Mouse (Mus musculus): Measurements from ENCODE around the gene Gpr137c.

Gene Gpr137c

GRCm38 (mm10) chr14:45219281-45220089 is at the start of gene Gpr137c:
TSS of gene Gpr137c (plus strand) at chr14:45219717.
- in situ Hi-C loops (cut with MboI; ENCODE audit: low pct_unique_long_range_greater_than_20kb in 1 of 2, low sequenced_read_pairs in 2 of 2, unreplicated experiment in 1 of 2) = no loop called here

- in situ Hi-C loops (cut with MboI; ENCODE audit: low pct_unique_long_range_greater_than_20kb in 1 of 2, low sequenced_read_pairs in 2 of 2, unreplicated experiment in 1 of 2) = no loop called here
These were observed 47.3 kb upstream of the Gpr137c start for GRCm38 (mm10) chr14:45172260-45172659.

GRCm38 (mm10) chr14:45175012-45175740 is 44.3 kb upstream of the Gpr137c start:
- in situ Hi-C loops (cut with MboI; ENCODE audit: low pct_unique_long_range_greater_than_20kb in 1 of 2, low sequenced_read_pairs in 2 of 2, unreplicated experiment in 1 of 2) = no loop called here

GRCm38 (mm10) chr14:45179186-45179585 is 40.3 kb upstream of the Gpr137c start:
- in situ Hi-C loops (cut with MboI; ENCODE audit: low pct_unique_long_range_greater_than_20kb in 1 of 2, low sequenced_read_pairs in 2 of 2, unreplicated experiment in 1 of 2) = no loop called here

DNA sequence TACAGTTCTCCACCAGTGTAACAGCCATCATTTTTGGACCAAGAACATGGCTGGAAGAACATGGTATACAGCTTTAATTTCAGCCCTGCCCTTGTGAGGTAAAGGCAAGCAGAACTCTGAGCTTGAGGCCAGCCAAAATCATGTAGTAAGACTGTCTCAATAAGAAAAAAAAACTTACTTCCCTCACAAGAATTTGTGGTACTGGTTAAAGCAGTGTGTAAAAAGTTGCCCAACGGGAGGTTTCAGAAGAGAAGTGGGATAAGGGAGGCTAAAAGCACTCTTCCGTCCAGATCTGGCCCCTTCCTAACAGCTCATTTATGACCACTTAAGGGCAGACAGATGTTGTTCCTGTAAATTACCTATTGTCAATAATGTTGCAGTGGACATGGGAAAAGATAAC is 39.9 kb upstream of the Gpr137c start:
- in situ Hi-C loops (cut with MboI; ENCODE audit: low pct_unique_long_range_greater_than_20kb in 1 of 2, low sequenced_read_pairs in 2 of 2, unreplicated experiment in 1 of 2) = no loop called here

DNA sequence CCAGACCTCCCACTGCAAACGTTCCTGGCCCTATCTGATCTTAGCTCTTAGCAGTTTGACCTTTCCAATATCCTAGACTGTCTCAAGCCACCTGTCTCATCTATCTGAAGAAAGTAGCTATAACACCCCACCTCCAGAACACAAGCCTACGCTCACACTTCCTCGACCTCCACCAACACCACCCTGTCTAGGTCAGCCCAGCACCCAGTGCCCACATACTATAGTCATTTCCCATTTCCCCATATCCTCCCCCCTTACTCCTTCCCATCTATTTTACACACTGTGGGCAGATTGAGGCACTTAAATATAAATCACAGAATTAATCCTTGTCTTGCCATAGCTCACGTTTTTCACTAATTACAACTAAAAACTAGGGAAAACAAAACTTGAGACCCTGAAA is 37.9 kb upstream of the Gpr137c start:
- in situ Hi-C loops (cut with MboI; ENCODE audit: low pct_unique_long_range_greater_than_20kb in 1 of 2, low sequenced_read_pairs in 2 of 2, unreplicated experiment in 1 of 2) = no loop called here

DNA sequence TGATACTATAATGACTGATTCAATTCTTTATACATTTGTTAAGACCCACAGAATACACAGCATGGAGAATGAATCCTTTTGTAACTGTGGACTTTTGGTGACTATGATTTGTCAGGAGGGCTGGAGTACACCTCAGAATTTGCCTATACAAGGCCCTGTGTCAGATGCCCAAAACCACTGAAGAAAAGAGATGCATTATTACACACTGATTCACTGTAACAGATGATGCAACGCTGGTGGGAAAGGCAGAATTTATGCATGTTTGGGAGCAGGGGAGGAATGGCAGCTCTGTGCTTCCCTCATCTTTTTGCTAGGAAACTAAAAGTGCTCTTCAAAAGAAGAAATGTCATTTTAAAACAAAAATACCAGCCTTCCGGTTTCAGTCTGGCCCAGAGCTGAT is 28.5 kb upstream of the Gpr137c start:
- in situ Hi-C loops (cut with MboI; ENCODE audit: low pct_unique_long_range_greater_than_20kb in 1 of 2, low sequenced_read_pairs in 2 of 2, unreplicated experiment in 1 of 2) = no loop called here

DNA sequence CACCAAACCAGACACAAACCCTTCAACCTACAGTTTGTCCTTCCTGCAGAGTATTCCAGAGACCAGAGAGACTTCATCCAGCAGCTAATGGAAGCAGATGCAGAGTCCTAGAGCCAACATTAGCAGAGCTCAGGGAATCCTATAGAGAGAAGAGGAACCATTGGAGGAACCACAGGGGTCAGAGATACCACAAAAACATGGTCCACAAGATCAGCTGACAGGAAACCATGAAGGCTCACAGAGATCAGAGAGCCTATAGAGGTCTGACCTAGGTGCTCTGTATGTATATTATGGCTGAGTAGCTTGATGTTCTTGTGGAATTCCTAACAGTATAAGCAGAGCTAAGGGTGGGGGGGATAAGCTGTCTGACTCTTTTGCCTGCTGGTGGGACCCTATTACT is 18.9 kb upstream of the Gpr137c start:
- in situ Hi-C loops (cut with MboI; ENCODE audit: low pct_unique_long_range_greater_than_20kb in 1 of 2, low sequenced_read_pairs in 2 of 2, unreplicated experiment in 1 of 2) = no loop called here

- in situ Hi-C loops (cut with MboI; ENCODE audit: low pct_unique_long_range_greater_than_20kb in 1 of 2, low sequenced_read_pairs in 2 of 2, unreplicated experiment in 1 of 2) = no loop called here
These were observed 8.8 kb upstream of the Gpr137c start for GRCm38 (mm10) chr14:45210683-45211082.

DNA sequence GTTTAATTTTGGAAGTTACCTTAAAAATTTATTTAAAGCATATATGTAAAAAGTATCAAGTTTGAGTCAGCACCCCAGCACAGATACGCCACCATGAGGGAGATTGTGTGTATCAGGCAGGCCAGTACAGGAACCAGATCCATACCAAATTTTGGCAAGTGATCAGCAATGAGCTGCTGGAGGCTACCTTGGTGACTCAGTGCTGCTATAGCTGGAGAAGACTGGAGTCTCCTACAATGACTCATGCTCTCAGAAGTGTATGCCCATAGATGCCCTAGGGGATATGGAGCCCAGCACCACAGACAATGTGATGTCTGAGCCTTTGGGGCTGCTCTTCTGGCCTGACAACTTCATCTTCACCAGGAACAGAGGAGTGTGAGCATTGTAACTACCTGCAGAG is 8.1 kb upstream of the Gpr137c start:
- in situ Hi-C loops (cut with MboI; ENCODE audit: low pct_unique_long_range_greater_than_20kb in 1 of 2, low sequenced_read_pairs in 2 of 2, unreplicated experiment in 1 of 2) = no loop called here

- in situ Hi-C loops (cut with MboI; ENCODE audit: low pct_unique_long_range_greater_than_20kb in 1 of 2, low sequenced_read_pairs in 2 of 2, unreplicated experiment in 1 of 2) = no loop called here
These were observed 2.7 kb upstream of the Gpr137c start for GRCm38 (mm10) chr14:45216711-45217340.

GRCm38 (mm10) chr14:45217693-45218092 is 1.8 kb upstream of the Gpr137c start:
- in situ Hi-C loops (cut with MboI; ENCODE audit: low pct_unique_long_range_greater_than_20kb in 1 of 2, low sequenced_read_pairs in 2 of 2, unreplicated experiment in 1 of 2) = no loop called here

GRCm38 (mm10) chr14:45220090-45220956 is 806 bp downstream of the Gpr137c start, which contains the start of gene Txndc16:
TSS of gene Txndc16 (minus strand) at chr14:45220328.
- in situ Hi-C loops (cut with MboI; ENCODE audit: low pct_unique_long_range_greater_than_20kb in 1 of 2, low sequenced_read_pairs in 2 of 2, unreplicated experiment in 1 of 2) = no loop called here

DNA sequence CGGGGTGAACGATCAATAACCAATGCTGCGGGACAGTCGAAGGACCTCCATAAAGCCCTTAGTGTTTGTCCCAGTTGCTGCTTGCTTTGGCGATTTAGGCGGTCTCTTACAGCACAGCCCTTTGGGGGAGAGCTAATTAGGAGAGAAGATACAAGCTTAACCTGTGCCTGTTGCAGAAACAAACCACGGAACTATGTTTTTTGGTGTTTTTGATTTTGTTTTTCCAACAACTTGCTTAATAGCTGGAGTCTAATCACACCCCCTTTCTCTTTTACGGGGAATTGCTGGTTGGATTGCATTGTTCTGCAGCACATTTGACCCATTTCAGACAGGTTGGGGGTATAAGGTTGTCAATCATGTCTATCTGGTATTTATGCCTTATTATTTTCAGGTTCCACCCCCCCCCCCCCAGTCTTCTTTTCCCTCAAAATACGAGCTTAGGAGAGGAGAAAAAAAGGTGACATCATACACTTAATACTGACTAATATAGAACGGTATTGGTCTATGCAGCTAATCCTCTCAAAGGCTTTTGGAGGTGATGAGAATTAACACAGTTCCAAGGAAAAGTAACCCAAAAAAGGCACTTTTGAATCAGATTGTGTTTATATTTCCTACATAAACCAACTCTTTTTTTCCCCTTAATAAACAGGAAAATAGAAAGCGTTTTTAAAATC is 1.6 kb downstream of the Gpr137c start:
- in situ Hi-C loops (cut with MboI; ENCODE audit: low pct_unique_long_range_greater_than_20kb in 1 of 2, low sequenced_read_pairs in 2 of 2, unreplicated experiment in 1 of 2) = no loop called here

DNA sequence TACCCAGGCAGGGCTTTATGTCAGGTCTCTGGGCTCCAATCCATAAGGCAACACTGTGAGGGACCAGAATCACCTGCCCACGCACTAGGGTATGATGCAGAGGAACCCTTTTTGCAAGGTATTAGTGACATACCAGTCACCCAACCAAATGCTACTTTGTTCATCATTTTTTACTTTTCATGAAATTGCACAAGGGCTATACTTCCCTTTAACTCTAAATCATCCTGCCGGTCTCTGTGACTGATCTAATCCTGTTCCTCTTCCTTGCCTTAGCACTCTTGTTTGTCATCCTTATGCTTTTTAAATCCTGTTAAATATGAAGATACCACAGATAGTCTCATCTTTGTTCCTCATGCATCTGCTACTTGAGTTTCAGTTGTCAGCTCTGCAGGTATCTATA is 19.5 kb downstream of the Gpr137c start:
- in situ Hi-C loops (cut with MboI; ENCODE audit: low pct_unique_long_range_greater_than_20kb in 1 of 2, low sequenced_read_pairs in 2 of 2, unreplicated experiment in 1 of 2) = loop anchor here in 1 of 2 experiments (25.0 kb wide), 1 partner anchor 252 kb away; the partner anchor contains the start of gene Ptger2

DNA sequence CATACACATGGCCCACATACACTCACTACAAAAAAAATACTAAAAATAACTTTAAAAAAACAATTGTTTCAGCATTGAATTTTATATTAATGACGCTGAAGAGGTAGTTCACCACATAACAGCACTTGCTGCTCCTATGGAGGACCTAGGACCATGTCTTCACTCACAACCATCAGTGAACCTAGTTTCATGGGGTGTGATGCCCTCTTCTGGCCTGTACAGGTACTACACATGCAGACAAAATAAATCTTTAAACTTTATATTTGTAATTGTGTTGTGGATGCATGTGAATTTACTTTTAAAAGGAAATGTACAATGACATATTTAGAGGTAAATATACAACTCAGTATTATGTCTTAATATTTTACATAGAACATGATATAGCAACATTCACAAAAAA is 22.1 kb downstream of the Gpr137c start:
- in situ Hi-C loops (cut with MboI; ENCODE audit: low pct_unique_long_range_greater_than_20kb in 1 of 2, low sequenced_read_pairs in 2 of 2, unreplicated experiment in 1 of 2) = loop anchor here in 1 of 2 experiments (25.0 kb wide), 1 partner anchor 254 kb away; the partner anchor contains the start of gene Ptger2

DNA sequence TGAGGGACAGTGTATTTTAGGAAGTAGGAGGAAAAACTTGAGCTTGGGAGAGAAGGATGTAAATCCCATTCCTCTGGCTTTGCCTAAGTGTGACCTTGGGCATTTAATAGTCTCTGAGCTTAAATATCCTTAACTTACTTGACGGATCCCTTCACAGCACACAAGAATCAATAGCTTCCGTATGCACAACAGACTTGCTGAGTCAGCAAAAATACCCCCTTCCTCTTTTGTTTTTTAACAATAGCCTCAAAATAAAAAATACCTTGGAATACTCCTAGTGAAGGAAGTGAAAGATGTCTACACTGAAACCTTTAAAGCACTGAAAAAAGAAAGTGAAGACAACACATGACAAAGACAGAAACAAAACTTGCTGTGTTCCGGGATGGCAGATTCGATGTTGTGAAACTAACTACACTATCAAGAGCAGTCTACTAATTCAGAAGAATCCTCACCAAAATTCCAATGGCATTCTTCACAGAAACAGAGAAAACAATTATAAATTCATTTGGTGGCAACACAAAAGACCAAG is 32.1 kb downstream of the Gpr137c start:
- in situ Hi-C loops (cut with MboI; ENCODE audit: low pct_unique_long_range_greater_than_20kb in 1 of 2, low sequenced_read_pairs in 2 of 2, unreplicated experiment in 1 of 2) = no loop called here

Measured in mouse embryonic stem cell (cell line).